12 mouse cellular contexts compared by ENCODE assay signal in genomic region chr5:127484813-127485486, GRCm38 (mm10).
DNase-seq lines count a peak whose midpoint lies in the region; ATAC-seq and TF ChIP-seq lines count a peak whose summit lies in the region.
"Had no signal": no experiment of that assay in that cellular context is flagged by ENCODE, and none has a peak within 500 bp of the region (broad histone marks: within the 10 kb centered on the region; RNA-seq: fewer than 3 reads in every experiment).

No protein-coding gene starts in this region.

- 0 out of 2 replicates have a peak, but pooled peaks cover 2% of the 10 kb centered on the region for H3K9me3 ChIP-seq in heart, embryonic 10.5 days
- H3K9me3 ChIP-seq in stomach, embryonic 14.5 days (ENCODE audit: control insufficient read depth, low read depth, low read length), result no peaks in the 10 kb centered on the region
- H3K9me3 ChIP-seq in stomach, postnatal 0 days (ENCODE audit: control insufficient read depth, low read length), result no peaks in the 10 kb centered on the region
- H3K9me3 ChIP-seq: embryonic facial prominence, embryonic 12.5 days had no signal

- H3K4me1 ChIP-seq in heart, embryonic 10.5 days, result no peaks in the 10 kb centered on the region
- H3K4me1 ChIP-seq in stomach, embryonic 14.5 days (ENCODE audit: control insufficient read depth, insufficient read depth, low read length), result peaks cover 10% of the 10 kb centered on the region
- no peaks in the 10 kb centered on the region for H3K4me1 ChIP-seq in stomach, postnatal 0 days (replicated peaks; ENCODE audit: control insufficient read depth, insufficient read depth)

- H3K4me3 ChIP-seq in heart, embryonic 10.5 days, result no peak overlapping the region
- H3K4me3 ChIP-seq in stomach, embryonic 14.5 days (ENCODE audit: low read depth, low read length), result no peak overlapping the region
- no peak overlapping the region for H3K4me3 ChIP-seq in stomach, postnatal 0 days (ENCODE audit: low read depth, low read length)
- H3K4me3 ChIP-seq: embryonic facial prominence, embryonic 12.5 days had no signal

- H3K27ac ChIP-seq in heart, embryonic 10.5 days, result peak overlapping the region; percentile 36; the same call in 1 of the 2 replicates
- H3K27ac ChIP-seq in stomach, embryonic 14.5 days (ENCODE audit: low read length), result no peak overlapping the region
- H3K27ac ChIP-seq in stomach, postnatal 0 days (replicated peaks), result no peak overlapping the region
- H3K27ac ChIP-seq: liver, embryonic 14.5 days had no signal

- H3K4me2 ChIP-seq in stomach, embryonic 14.5 days (replicated peaks; ENCODE audit: low read depth, low read length), result 0 out of 2 replicates have a peak overlapping the region, but pooled peaks have one; percentile 1
- no peak overlapping the region for H3K4me2 ChIP-seq in stomach, postnatal 0 days (replicated peaks; ENCODE audit: low read depth)
- H3K4me2 ChIP-seq: embryonic facial prominence, embryonic 12.5 days had no signal

- no peak for DNase-seq in heart, embryonic 10.5 days (ENCODE audit: low spot score)
- DNase-seq in heart, adult 8-10 months (ENCODE audit: low spot score), result no peak
- no peak for DNase-seq in stomach, postnatal 0 days (ENCODE audit: low spot score)
- DNase-seq in thymus, postnatal 4 days, result peak; percentile 19
- DNase-seq in layer of hippocampus, postnatal 10 days (ENCODE audit: low spot score in 2 of 2), result no peak
- no peak for DNase-seq in cerebellum, postnatal 4 days (ENCODE audit: low spot score in 2 of 2)
- DNase-seq: adrenal gland, postnatal 14 days; right cerebral cortex, postnatal 14 days had no signal

- 59% methylated on average over 13 of the region's 13 CpGs for WGBS in heart, embryonic 10.5 days
- 21% methylated on average over 13 of the region's 13 CpGs for WGBS in stomach, embryonic 14.5 days
- WGBS in stomach, postnatal 0 days, result 25% methylated on average over 13 of the region's 13 CpGs

- ATAC-seq in stomach, embryonic 14.5 days (ENCODE audit: insufficient number of reproducible peaks, insufficient read depth, low FRiP score, low read depth), result no peak
- ATAC-seq in stomach, postnatal 0 days (ENCODE audit: low FRiP score, low TSS enrichment), result no peak
- peak; percentile 82 for ATAC-seq in megakaryocyte, adult 5-6 weeks (ENCODE audit: poor library complexity, severe bottlenecking)

- TF ChIP-seq CTCF in stomach, postnatal 0 days (IDR thresholded peaks at IDR 0.05; ENCODE audit: low read depth), result no peak

- no peak overlapping the region for H3K9ac ChIP-seq in stomach, embryonic 14.5 days (replicated peaks; ENCODE audit: low read depth, low read length)
- no peak overlapping the region for H3K9ac ChIP-seq in stomach, postnatal 0 days (ENCODE audit: low read length)
- H3K9ac ChIP-seq: embryonic facial prominence, embryonic 12.5 days; liver, embryonic 14.5 days had no signal

- no peaks in the 10 kb centered on the region for H3K36me3 ChIP-seq in heart, embryonic 10.5 days
- no peaks in the 10 kb centered on the region for H3K36me3 ChIP-seq in stomach, embryonic 14.5 days (ENCODE audit: control insufficient read depth, insufficient read depth, low read length)
- H3K36me3 ChIP-seq in stomach, postnatal 0 days (ENCODE audit: control insufficient read depth, insufficient read depth, low read length), result no peaks in the 10 kb centered on the region
- H3K36me3 ChIP-seq: embryonic facial prominence, embryonic 12.5 days had no signal

- no peaks in the 10 kb centered on the region for H3K27me3 ChIP-seq in heart, embryonic 10.5 days (ENCODE audit: insufficient read depth, poor library complexity, severe bottlenecking)
- no peaks in the 10 kb centered on the region for H3K27me3 ChIP-seq in stomach, embryonic 14.5 days (ENCODE audit: control insufficient read depth, insufficient read depth, low read length)
- no peaks in the 10 kb centered on the region for H3K27me3 ChIP-seq in stomach, postnatal 0 days (ENCODE audit: control insufficient read depth, insufficient read depth, low read length)
- H3K27me3 ChIP-seq: embryonic facial prominence, embryonic 12.5 days had no signal

- TF ChIP-seq EP300 in stomach, postnatal 0 days (optimal IDR thresholded peaks at IDR 0.05), result no peak
